Mouse (Mus musculus) stomach, embryonic 14.5 days (tissue): Measurements from ENCODE around the gene Rbm28. TPM values are rescaled to one million over a fixed set of nuclear protein-coding genes. Genes with fewer than 3 reads are reported as not detected.

ENCODE experiments used
- ATAC-seq: fragments of 200-750 bp; cut with Nextera tagmentation; 2 replicates; pipeline ENCODE4 v1.8.0; 2017; ENCODE audit warnings: low read depth, moderate TSS enrichment; ENCODE audit not compliant: insufficient number of reproducible peaks, insufficient read depth, low FRiP score
- H3K27ac ChIP-seq: fragments of 300-500 bp; sonication (generic); 2 replicates; pipeline ENCODE4 v1.5.1; 2014; ENCODE audit warnings: mild to moderate bottlenecking, low read length, moderate library complexity, mixed read lengths
- H3K27me3 ChIP-seq: fragments of 300-500 bp; sonication (generic); 2 replicates; pipeline ENCODE4 v1.6.1; 2014; ENCODE audit warnings: low read length, control low read depth, mixed read lengths; ENCODE audit not compliant: control insufficient read depth, insufficient read depth
- H3K36me3 ChIP-seq: fragments of 300-500 bp; sonication (generic); 2 replicates; pipeline ENCODE4 v1.6.1; 2014; ENCODE audit warnings: mild to moderate bottlenecking, control low read depth, low read length, moderate library complexity, mixed read lengths; ENCODE audit not compliant: control insufficient read depth, insufficient read depth
- H3K4me1 ChIP-seq: fragments of 300-500 bp; sonication (generic); 2 replicates; pipeline ENCODE4 v1.6.1; 2014; ENCODE audit warnings: low read length, control low read depth, mixed read lengths; ENCODE audit not compliant: control insufficient read depth, insufficient read depth
- H3K4me2 ChIP-seq: fragments of 300-500 bp; sonication (generic); replicated peaks from 2 replicates; pipeline ENCODE4 v1.6.1; 2014; ENCODE audit warnings: low read depth, low read length, control low read depth
- H3K4me3 ChIP-seq: fragments of 300-500 bp; sonication (generic); 2 replicates; pipeline ENCODE4 v1.5.1; 2014; ENCODE audit warnings: low read depth, low read length, control low read depth
- H3K9ac ChIP-seq: fragments of 300-500 bp; sonication (generic); replicated peaks from 2 replicates; pipeline ENCODE4 v1.6.1; 2014; ENCODE audit warnings: low read depth, mild to moderate bottlenecking, control low read depth, low read length, moderate library complexity, mixed read lengths
- H3K9me3 ChIP-seq: fragments of 300-500 bp; sonication (generic); 2 replicates; pipeline ENCODE4 v1.6.1; 2016; ENCODE audit warnings: low read depth, low read length, control low read depth; ENCODE audit not compliant: control insufficient read depth
- WGBS: fragments of 180-500 bp; shearing (Covaris S2); extraction: QIAGEN DNeasy Blood & Tissue Kit; methylation state at CpG from one replicate; pipeline ENCODE4 v1.1.7; 2014; 5-methylcytosine and 5-hydroxymethylcytosine counted together
- microRNA-seq: library from miRNA; unstranded; fragments of <30 nt; microRNA quantifications from one replicate; pipeline ENCODE4, GENCODE M21; 2016
- polyA plus RNA-seq: library from polyadenylated mRNA; unstranded; fragments of >200 nt; fragmentation: Nextera tagmentation; extraction: Ambion mirVana; gene quantifications from 2 replicates; pipeline ENCODE4 v1.2.1, GENCODE M21; 2014

Gene Rbm28
- polyA plus RNA-seq, 1 experiment from 2014 or later: 44.1 TPM

GRCm38 (mm10) chr6:29084401-29084800 lies 80.4 kb downstream of the Rbm28 start:
- Histone ChIP-seq H3K9ac (no peak overlapping the region), H3K4me2 (no peak overlapping the region), H3K36me3 (no peaks in the 10 kb centered on the region), H3K4me3 (no peak overlapping the region), H3K27ac (no peak overlapping the region), H3K27me3 (no peaks in the 10 kb centered on the region), H3K9me3 (no peaks in the 10 kb centered on the region), H3K4me1 (no peaks in the 10 kb centered on the region)
- no peak for ATAC-seq
- WGBS: 58% methylated on average over 7 of the region's 7 CpGs

DNA sequence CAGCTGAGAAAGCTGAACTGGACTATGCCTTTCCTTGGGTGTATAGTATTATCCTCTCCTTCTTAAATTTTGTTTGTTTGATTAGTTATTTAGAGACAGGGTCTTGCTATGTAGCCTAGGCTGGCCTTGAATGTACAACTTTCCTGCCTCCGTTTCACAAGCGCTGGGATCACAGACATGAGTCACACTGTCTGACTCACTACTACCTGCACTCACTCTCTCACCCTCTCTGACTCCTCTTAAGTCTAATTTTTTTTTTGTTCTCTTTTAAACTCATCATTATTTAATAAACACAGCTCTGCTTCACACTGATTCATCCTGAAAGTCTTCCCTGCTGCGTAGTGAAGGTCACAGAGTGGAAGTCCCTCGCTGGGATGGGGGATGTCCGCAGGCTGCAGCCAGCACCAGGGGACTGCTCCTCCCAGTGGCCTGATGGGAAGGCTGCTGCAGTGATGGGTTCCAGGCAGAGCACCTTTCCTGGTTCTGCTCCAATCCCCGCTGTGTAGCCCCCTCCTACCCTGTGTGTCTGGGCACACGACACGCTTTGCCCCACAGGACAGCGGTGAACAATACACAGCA lies 81.9 kb downstream of the Rbm28 start:
- Histone ChIP-seq H3K27ac (no peak overlapping the region), H3K27me3 (no peaks in the 10 kb centered on the region)

DNA sequence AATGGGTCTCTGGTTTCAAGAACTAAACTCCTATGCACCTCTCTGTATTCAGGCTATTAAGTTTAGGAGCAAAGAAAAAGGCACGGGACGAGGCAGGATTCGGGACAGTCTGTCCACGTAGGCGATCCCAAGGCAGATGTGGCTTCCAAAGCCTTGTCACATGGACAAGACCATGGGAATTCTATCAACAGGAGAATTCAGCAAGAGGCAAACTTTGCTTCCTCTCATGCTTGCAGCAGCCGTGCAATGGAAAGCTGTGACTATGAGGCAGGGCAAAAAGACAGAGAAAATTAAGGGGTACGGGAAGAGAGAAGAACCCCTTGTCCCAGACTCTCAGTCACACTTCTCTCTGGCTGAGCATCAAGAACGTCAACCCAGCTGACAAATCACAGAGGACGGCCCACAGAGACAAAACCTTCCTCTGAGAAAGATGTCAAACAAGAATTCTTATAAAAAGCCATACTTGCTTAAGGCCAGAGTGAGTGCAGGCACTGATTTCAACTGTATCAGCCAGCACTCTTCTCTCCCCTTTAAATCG lies 82.9 kb downstream of the Rbm28 start:
- Histone ChIP-seq H3K9ac (no peak overlapping the region), H3K27me3 (no peaks in the 10 kb centered on the region), H3K4me2 (no peak overlapping the region), H3K4me1 (0 out of 2 replicates have a peak, but pooled peaks cover 4% of the 10 kb centered on the region), H3K9me3 (no peaks in the 10 kb centered on the region), H3K4me3 (no peak overlapping the region), H3K27ac (no peak overlapping the region), H3K36me3 (no peaks in the 10 kb centered on the region)
- ATAC-seq: no peak
- WGBS: 76% methylated on average over 10 of the region's 10 CpGs

More for the DNA sequence above, 81.9 kb downstream of the Rbm28 start:
- Histone ChIP-seq H3K4me2 (no peak overlapping the region), H3K4me3 (no peak overlapping the region), H3K4me1 (0 out of 2 replicates have a peak, but pooled peaks cover 4% of the 10 kb centered on the region), H3K9me3 (no peaks in the 10 kb centered on the region), H3K36me3 (no peaks in the 10 kb centered on the region), H3K9ac (no peak overlapping the region)
- ATAC-seq: no peak
- WGBS: 48% methylated on average over 9 of the region's 9 CpGs

DNA sequence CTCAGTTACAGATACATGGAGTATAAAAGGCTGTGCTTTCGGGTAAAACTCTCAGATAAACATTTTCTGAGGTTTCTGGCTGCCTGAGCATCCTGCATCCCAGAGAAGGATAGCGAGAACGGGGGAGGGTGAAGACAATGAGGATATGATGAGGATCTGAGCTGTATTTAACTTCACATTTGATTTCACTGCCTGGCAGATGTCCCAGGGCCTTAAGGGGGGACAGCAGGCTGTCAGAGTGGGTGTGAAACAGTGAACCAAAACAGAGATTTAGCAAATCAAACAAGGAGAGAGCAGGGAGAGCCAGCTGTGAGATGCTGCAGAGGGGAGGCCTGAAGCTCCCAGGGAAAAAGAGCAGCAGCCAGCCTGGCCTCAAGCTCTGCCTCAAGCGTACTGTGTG lies 85.5 kb downstream of the Rbm28 start:
- Histone ChIP-seq H3K36me3 (no peaks in the 10 kb centered on the region), H3K9me3 (no peaks in the 10 kb centered on the region), H3K9ac (no peak overlapping the region), H3K27ac (peak overlapping the region; percentile 56), H3K27me3 (no peaks in the 10 kb centered on the region), H3K4me1 (0 out of 2 replicates have a peak, but pooled peaks cover 4% of the 10 kb centered on the region), H3K4me2 (no peak overlapping the region), H3K4me3 (no peak overlapping the region)
- no peak; the same call in 1 of the 2 replicates for ATAC-seq
- 33% methylated on average over 4 of the region's 4 CpGs for WGBS

- Histone ChIP-seq H3K4me2 (no peak overlapping the region), H3K9me3 (no peaks in the 10 kb centered on the region), H3K4me3 (no peak overlapping the region), H3K9ac (no peak overlapping the region), H3K4me1 (0 out of 2 replicates have a peak, but pooled peaks cover 4% of the 10 kb centered on the region), H3K27ac (no peak overlapping the region), H3K27me3 (no peaks in the 10 kb centered on the region), H3K36me3 (no peaks in the 10 kb centered on the region)
- ATAC-seq: no peak
Measured at GRCm38 (mm10) chr6:29074133-29074469, 90.7 kb downstream of the Rbm28 start.

Small RNA genes lying within 50 kb of the gene (microRNA-seq; reads per million reads assigned to microRNA genes)
- not detected for gene Gm24303

Other genes with a start within 250 kb of the Rbm28 start
- not detected in 2 replicates for gene Lep, start 104.8 kb downstream of the Rbm28 start, polyA plus RNA-seq
- 0.38 and 0.48 TPM in 2 replicates for gene Prrt4, start 14.6 kb upstream of the Rbm28 start, polyA plus RNA-seq
- gene Impdh1, start 51.4 kb upstream of the Rbm28 start, polyA plus RNA-seq: 36.1 and 41.7 TPM in 2 replicates
- 36.5 and 40.1 TPM in 2 replicates for gene Hilpda, start 107.5 kb upstream of the Rbm28 start, polyA plus RNA-seq
- gene Fam71f2, start 114.6 kb upstream of the Rbm28 start, polyA plus RNA-seq: 0.60 and 0.68 TPM in 2 replicates
- gene Fam71f1, start 154.1 kb upstream of the Rbm28 start, polyA plus RNA-seq: not detected in 2 replicates
- 384 and 413 TPM in 2 replicates for gene Calu, start 183.1 kb upstream of the Rbm28 start, polyA plus RNA-seq
- 1.3 and 1.5 TPM in 2 replicates for gene Opn1sw, start 223.5 kb upstream of the Rbm28 start, polyA plus RNA-seq
- 22.0 and 29.5 TPM in 2 replicates for gene Ccdc136, start 231.3 kb upstream of the Rbm28 start, polyA plus RNA-seq